Mouse (Mus musculus) liver, embryonic 15.5 days (tissue): ENCODE data around the gene Serpinb6a. TPM values are rescaled to one million over a fixed set of nuclear protein-coding genes. Genes with fewer than 3 reads are reported as not detected.
A peak's percentile ranks its signal among the peaks of the same experiment; 100 is the strongest.

Source experiments
- ATAC-seq: fragments of 200-750 bp; cut with Nextera tagmentation; 2 replicates; pipeline ENCODE4 v1.8.0; 2017; ENCODE audit warnings: moderate number of reproducible peaks, mild to moderate bottlenecking, moderate library complexity; ENCODE audit not compliant: insufficient read depth
- H3K27ac ChIP-seq: fragments of 300-500 bp; sonication (generic); replicated peaks from 2 replicates; pipeline ENCODE4 v1.5.1; 2015; ENCODE audit warnings: mild to moderate bottlenecking, inconsistent platforms
- H3K27me3 ChIP-seq: fragments of 300-500 bp; sonication (generic); 2 replicates; pipeline ENCODE4 v1.6.1; 2015; ENCODE audit warnings: mild to moderate bottlenecking, inconsistent platforms
- H3K36me3 ChIP-seq: fragments of 300-500 bp; sonication (generic); replicated peaks from 2 replicates; pipeline ENCODE4 v1.6.1; 2015; ENCODE audit warnings: moderate library complexity, mild to moderate bottlenecking, inconsistent platforms
- H3K4me1 ChIP-seq: fragments of 300-500 bp; sonication (generic); replicated peaks from 2 replicates; pipeline ENCODE4 v1.6.1; 2015; ENCODE audit warnings: inconsistent platforms
- H3K4me2 ChIP-seq: fragments of 300-500 bp; sonication (generic); 2 replicates; pipeline ENCODE4 v1.6.1; 2015; ENCODE audit warnings: moderate library complexity, mild to moderate bottlenecking, inconsistent platforms
- H3K4me3 ChIP-seq: fragments of 300-500 bp; sonication (generic); replicated peaks from 2 replicates; pipeline ENCODE4 v1.5.1; 2015; ENCODE audit warnings: mild to moderate bottlenecking, inconsistent platforms
- H3K9ac ChIP-seq: fragments of 300-500 bp; sonication (generic); 2 replicates; pipeline ENCODE4 v1.6.1; 2015; ENCODE audit warnings: moderate library complexity, mild to moderate bottlenecking, inconsistent platforms
- H3K9me3 ChIP-seq: fragments of 300-500 bp; sonication (generic); replicated peaks from 2 replicates; pipeline ENCODE4 v1.6.1; 2016; ENCODE audit warnings: inconsistent platforms
- WGBS: fragments of 180-500 bp; shearing (Covaris S2); methylation state at CpG from one replicate; pipeline ENCODE4 v1.1.7; 2015; ENCODE audit warnings: mixed read lengths; ENCODE audit not compliant: insufficient replicate concordance; 5-methylcytosine and 5-hydroxymethylcytosine counted together
- polyA plus RNA-seq: library from polyadenylated mRNA; unstranded; fragments of >200 nt; fragmentation: Nextera tagmentation; extraction: Ambion mirVana; gene quantifications from 2 replicates; pipeline ENCODE4 v1.2.1, GENCODE M21; 2015

Gene Serpinb6a
- polyA plus RNA-seq, result 15.8 and 16.1 TPM in 2 replicates

DNA sequence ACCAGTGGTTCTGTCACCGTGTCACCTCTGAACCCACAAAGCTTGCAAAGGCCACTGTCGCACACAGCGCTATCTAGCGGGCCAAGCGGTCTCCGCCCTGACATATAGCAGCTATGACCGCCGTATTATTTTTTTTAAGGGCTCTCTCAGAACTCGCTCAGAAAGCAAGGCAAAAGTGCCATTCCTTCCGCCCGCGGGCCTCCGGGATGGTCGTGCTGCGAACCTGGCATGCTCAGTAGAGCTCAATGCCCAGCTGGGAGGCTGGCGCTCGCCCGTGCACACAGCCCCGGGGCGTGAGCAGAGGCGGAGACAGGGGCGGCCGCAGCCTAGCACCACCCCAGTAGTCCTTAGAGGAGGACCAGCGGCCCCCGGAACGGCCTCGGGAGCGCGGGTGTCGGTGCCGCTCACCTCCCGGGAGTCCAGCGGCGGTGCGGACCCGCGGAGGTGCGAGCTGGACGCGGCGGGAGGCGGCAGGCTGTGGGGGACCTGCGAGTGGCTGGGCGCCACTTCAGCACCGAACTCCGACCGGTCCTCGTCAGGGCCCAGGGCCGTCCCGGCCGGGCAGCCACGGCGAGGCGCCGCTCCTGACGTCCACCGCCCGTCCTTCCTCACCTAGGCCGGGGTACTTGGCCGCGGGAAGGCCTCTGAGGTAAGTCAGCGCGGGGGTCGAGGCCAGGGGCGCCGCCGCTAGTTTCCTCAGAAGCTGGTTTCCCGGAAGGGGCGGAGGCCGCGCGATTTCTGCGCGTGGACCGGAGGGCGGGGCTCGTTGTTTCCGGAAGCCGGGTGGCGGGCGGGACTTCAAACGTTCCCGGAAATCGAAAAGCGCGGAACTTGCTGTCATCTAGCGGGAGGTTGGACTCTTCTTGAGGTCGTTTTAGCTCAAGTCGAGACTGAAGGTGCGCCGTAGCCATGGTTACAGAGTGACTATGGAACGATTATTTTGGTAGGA is at the start of gene Serpinb6a, which contains the start of gene Ripk1:
Gene Serpinb6a (minus strand): TSS at position 737 of the 949 bp plus-strand sequence.
Gene Ripk1 (plus strand): TSS at position 306 of the 949 bp plus-strand sequence.
- H3K4me1 ChIP-seq, result peaks cover 25% of the 10 kb centered on the region

DNA sequence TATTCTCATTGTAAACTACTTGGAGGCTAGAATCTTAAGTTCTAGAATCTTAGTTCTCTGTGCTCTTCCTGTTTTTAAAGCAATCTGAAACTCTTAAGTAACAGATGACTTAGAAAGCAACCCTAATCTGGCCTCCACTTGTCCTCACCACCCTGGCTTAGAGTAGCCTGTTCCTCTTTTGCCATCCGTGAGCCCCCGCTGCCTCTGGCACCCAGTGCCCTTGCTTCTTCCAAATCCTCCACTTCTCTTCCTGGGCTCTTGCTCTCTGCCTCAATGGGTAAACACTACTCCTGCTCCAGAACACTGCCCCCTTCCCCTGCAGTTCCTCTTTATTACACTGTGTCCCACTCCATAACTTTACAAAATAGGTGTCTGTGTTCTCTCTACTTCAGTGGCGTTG is 49.1 kb upstream of the Serpinb6a start:
- Histone ChIP-seq H3K36me3 (peaks cover 17% of the 10 kb centered on the region), H3K27me3 (no peaks in the 10 kb centered on the region), H3K9ac (no peak overlapping the region), H3K4me2 (no peak overlapping the region), H3K4me1 (0 out of 2 replicates have a peak, but pooled peaks cover 11% of the 10 kb centered on the region), H3K27ac (no peak overlapping the region), H3K4me3 (no peak overlapping the region), H3K9me3 (no peaks in the 10 kb centered on the region)
- 57% methylated on average over 3 of the region's 3 CpGs for WGBS
- no peak for ATAC-seq

More for the DNA sequence above, at the start of gene Serpinb6a, which contains the start of gene Ripk1:
- H3K36me3 ChIP-seq, result no peaks in the 10 kb centered on the region
- peak within 1 kb of the TSS; percentile 85 for H3K4me3 ChIP-seq
- H3K9ac ChIP-seq, result peak within 1 kb of the TSS; percentile 81
- no peaks in the 10 kb centered on the region for H3K27me3 ChIP-seq
- H3K27ac ChIP-seq, result peak within 1 kb of the TSS; percentile 88
- H3K9me3 ChIP-seq, result no peaks in the 10 kb centered on the region
- WGBS, result under 1% methylated on average over 92 of the region's 92 CpGs
- peak; percentile 99 for ATAC-seq
- H3K4me2 ChIP-seq, result peak within 1 kb of the TSS; percentile 82

DNA sequence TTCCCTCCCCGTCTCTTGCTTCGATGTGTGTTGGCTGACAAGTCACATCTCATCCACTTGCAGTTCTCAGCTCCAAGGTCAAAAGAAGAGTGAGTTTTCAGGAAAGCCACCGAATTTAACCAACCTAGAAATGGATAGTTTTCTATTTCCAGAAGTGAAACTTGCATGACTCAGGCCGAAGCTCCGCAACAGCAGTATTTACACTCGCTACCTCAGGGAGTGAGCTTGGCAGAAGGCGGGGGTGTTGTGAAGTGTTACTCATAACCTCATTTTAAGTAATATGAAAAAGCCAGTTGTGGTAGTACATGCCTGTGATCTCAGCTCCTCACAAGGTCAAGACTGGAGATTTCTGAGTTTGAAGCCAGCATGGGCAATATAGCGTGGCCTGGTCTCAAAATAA is 47.9 kb upstream of the Serpinb6a start:
- Histone ChIP-seq H3K9ac (no peak overlapping the region), H3K27me3 (no peaks in the 10 kb centered on the region), H3K4me3 (no peak overlapping the region), H3K9me3 (no peaks in the 10 kb centered on the region), H3K36me3 (0 out of 2 replicates have a peak, but pooled peaks cover 9% of the 10 kb centered on the region), H3K4me2 (no peak overlapping the region), H3K27ac (no peak overlapping the region), H3K4me1 (0 out of 2 replicates have a peak, but pooled peaks cover 14% of the 10 kb centered on the region)
- ATAC-seq, result no peak
- WGBS, result 80% methylated on average over 8 of the region's 8 CpGs

DNA sequence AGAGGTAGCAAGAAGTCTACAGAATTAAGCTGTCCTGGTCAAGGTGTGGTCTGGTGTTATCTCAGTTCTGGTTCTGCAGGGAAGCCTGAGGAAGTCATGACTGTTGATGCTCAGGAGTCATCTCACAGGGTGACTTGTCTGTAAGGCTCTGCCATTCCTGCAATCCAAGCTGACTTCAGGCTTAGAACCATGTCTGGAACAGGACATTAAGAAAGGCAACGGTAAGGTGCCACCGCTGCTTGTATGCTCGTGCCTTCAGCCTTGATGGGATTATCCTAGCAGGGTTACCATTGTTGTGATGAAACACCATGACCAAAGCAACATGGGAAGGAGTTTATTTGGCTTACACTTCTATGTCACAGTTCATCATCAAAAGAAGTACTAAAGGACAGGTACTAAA is 44.9 kb upstream of the Serpinb6a start:
- no peaks in the 10 kb centered on the region for H3K27me3 ChIP-seq
- peaks cover 17% of the 10 kb centered on the region for H3K4me1 ChIP-seq
- no peak for ATAC-seq
- WGBS, result 73% methylated on average over 3 of the region's 3 CpGs
- H3K4me3 ChIP-seq, result no peak overlapping the region
- H3K9me3 ChIP-seq, result no peaks in the 10 kb centered on the region
- no peak overlapping the region for H3K4me2 ChIP-seq
- no peak overlapping the region for H3K27ac ChIP-seq
- 0 out of 2 replicates have a peak, but pooled peaks cover 9% of the 10 kb centered on the region for H3K36me3 ChIP-seq
- H3K9ac ChIP-seq, result no peak overlapping the region

DNA sequence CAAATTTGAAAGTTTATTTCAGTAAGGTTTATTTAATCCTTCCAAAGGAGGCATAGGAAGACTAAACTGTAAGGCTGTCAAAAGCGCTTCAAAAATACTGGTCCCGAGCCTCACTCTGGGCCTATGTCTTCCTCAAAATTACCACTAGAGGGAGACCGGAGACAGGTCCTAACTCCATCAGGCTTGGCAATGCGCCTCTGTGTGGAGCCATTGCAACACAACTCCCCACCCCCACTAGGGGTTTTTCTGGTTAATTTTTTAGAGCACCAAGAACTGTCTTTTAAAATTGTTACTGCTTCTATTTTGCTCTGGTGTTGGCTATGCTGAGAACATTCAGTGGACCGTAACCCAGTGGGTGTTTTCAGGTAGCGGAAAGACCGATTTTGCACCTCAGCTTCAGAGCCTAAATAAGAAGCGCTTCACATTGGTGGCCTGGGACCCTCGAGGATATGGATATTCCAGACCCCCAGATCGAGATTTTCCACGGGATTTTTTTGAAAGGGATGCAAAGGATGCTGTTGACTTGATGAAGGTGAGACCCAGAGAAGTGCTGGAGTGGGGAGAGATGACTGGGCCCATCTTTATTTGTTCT is 43.9 kb upstream of the Serpinb6a start:
- peak; percentile 74 for ATAC-seq
- Histone ChIP-seq H3K27me3 (no peaks in the 10 kb centered on the region), H3K4me1 (peaks cover 17% of the 10 kb centered on the region), H3K9ac (no peak overlapping the region), H3K4me2 (no peak overlapping the region), H3K4me3 (no peak overlapping the region), H3K9me3 (no peaks in the 10 kb centered on the region), H3K36me3 (0 out of 2 replicates have a peak, but pooled peaks cover 9% of the 10 kb centered on the region), H3K27ac (0 out of 2 replicates have a peak overlapping the region, but pooled peaks have one; percentile 29)
- WGBS, result 38% methylated on average over 11 of the region's 11 CpGs

DNA sequence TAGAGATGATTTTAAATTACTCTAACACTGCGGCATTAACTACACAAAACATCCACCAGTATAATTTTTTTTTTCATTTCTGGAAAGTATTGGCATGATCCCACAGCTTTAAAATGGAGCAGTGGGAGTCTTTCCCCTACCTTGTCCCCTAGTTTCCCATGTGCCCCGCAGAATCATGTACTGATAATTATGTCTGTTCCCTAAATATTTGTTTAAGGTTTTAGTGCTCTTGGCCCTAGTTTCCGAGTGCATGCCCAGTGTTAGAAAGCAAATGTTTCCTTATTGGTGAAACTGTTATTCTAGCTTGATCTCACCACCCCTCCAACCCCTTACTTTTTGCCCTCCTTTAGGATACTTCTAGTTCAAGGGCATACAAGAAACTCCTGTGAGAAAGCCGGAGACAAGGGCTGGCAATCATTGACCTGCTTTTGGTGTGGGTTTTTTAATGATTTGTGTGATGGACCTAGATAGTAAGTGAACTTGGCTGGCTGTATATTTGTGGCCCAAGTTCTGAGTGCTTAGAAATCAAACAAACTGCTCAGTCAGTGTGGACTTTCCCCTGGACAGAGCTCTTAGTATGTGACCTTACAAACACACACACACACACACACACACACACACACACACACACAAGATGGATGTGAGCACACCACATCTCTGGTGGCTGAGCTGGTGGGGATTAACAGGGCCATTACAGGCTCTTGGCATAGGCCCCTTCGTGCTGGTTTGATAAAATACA is 43.1 kb upstream of the Serpinb6a start:
- no peak overlapping the region for H3K9ac ChIP-seq
- 46% methylated on average over 5 of the region's 5 CpGs for WGBS

GRCm38 (mm10) chr13:34043716-34044393 is 41.3 kb upstream of the Serpinb6a start:
- Histone ChIP-seq H3K4me1 (peaks cover 24% of the 10 kb centered on the region), H3K27me3 (no peaks in the 10 kb centered on the region), H3K27ac (no peak overlapping the region), H3K9me3 (no peaks in the 10 kb centered on the region), H3K9ac (no peak overlapping the region), H3K4me2 (no peak overlapping the region), H3K36me3 (0 out of 2 replicates have a peak, but pooled peaks cover 4% of the 10 kb centered on the region), H3K4me3 (no peak overlapping the region)
- 44% methylated on average over 7 of the region's 7 CpGs for WGBS
- ATAC-seq, result no peak

More for the DNA sequence above, 43.1 kb upstream of the Serpinb6a start:
- Histone ChIP-seq H3K27me3 (no peaks in the 10 kb centered on the region), H3K27ac (peak overlapping the region; percentile 52), H3K4me2 (no peak overlapping the region), H3K36me3 (0 out of 2 replicates have a peak, but pooled peaks cover 9% of the 10 kb centered on the region), H3K4me3 (no peak overlapping the region), H3K4me1 (peaks cover 17% of the 10 kb centered on the region), H3K9me3 (no peaks in the 10 kb centered on the region)
- ATAC-seq, result peak; percentile 79

DNA sequence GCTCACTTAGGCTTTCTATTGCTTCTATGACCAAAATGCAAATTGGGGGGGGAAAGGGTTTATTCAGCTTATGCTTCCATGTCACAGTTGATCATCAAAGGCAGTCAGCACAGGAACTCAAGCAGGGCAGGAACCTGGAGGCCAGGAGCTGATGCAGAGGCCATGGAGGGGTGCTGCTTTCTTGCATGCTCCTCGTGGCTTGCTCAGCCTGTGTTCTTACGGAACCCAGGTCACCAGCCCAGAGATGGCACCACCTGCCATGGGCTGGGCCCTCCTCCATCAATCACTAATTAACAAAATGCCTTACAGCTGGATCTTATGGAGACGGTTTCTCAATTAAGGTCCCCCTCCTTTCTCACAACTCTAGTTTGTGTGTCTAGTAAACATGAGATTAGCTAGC is 37.5 kb upstream of the Serpinb6a start:
- Histone ChIP-seq H3K27me3 (no peaks in the 10 kb centered on the region), H3K4me2 (no peak overlapping the region), H3K4me3 (no peak overlapping the region), H3K4me1 (peaks cover 39% of the 10 kb centered on the region), H3K36me3 (no peaks in the 10 kb centered on the region), H3K27ac (no peak overlapping the region), H3K9me3 (no peaks in the 10 kb centered on the region), H3K9ac (no peak overlapping the region)
- WGBS, result 79% methylated on average over 3 of the region's 3 CpGs
- no peak for ATAC-seq

DNA sequence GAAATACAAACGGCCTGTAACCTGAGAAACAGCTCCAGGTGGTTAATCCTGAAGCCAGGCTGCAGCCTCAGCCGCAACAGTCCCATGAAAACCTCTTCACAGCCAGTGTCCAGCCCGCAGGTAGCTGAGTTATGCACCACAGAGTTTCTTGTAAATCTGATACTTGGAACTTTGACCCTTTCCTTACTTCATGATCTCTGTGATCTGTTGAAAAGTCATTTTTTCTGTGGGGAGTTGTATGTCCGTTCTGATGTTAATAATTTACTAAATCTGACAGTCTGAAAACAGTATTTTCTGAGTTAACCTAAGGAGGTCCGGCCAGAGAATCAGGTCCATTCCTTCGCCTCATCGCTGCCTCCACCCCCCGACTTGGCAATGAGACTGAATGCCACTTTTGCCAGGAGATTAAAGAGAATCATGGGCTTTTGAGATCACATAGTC is 36.3 kb upstream of the Serpinb6a start:
- ATAC-seq, result no peak
- Histone ChIP-seq H3K4me1 (peaks cover 30% of the 10 kb centered on the region), H3K27ac (peak overlapping the region; percentile 61), H3K4me3 (peak overlapping the region; percentile 25; the same call in 1 of the 2 replicates), H3K36me3 (peaks cover 3% of the 10 kb centered on the region; the same call in 1 of the 2 replicates), H3K9ac (no peak overlapping the region), H3K4me2 (peak overlapping the region; percentile 88), H3K27me3 (no peaks in the 10 kb centered on the region), H3K9me3 (no peaks in the 10 kb centered on the region)
- WGBS, result 64% methylated on average over 8 of the region's 8 CpGs

GRCm38 (mm10) chr13:34038056-34038432 is 35.5 kb upstream of the Serpinb6a start:
- ATAC-seq, result no peak
- whole genome bisulfite sequencing, result 32% methylated on average over 5 of the region's 5 CpGs
- H3K4me2 ChIP-seq, result peak overlapping the region; percentile 88
- peak overlapping the region; percentile 81 for H3K4me3 ChIP-seq
- H3K27me3 ChIP-seq, result no peaks in the 10 kb centered on the region
- H3K36me3 ChIP-seq, result peaks cover 10% of the 10 kb centered on the region
- peak overlapping the region; percentile 83 for H3K9ac ChIP-seq
- peak overlapping the region; percentile 70 for H3K27ac ChIP-seq
- no peaks in the 10 kb centered on the region for H3K9me3 ChIP-seq
- H3K4me1 ChIP-seq, result peaks cover 27% of the 10 kb centered on the region
